In genomic region chr19:30112961-30113688, GRCm38 (mm10) we compare ENCODE assay signal across 27 mouse cellular contexts.
DNase-seq lines count a peak whose midpoint lies in the region; ATAC-seq and TF ChIP-seq lines count a peak whose summit lies in the region.
"Had no signal": no experiment of that assay in that cellular context is flagged by ENCODE, and none has a peak within 500 bp of the region (broad histone marks: within the 10 kb centered on the region; RNA-seq: fewer than 3 reads in every experiment).

No protein-coding gene starts in this region.

- H3K4me3 ChIP-seq in megakaryocyte, embryonic 14.5 days (replicated peaks) = peak overlapping the region; percentile 53
- H3K4me3 ChIP-seq in forebrain, embryonic 12.5 days (replicated peaks) = no peak overlapping the region
- no peak overlapping the region for H3K4me3 ChIP-seq in olfactory bulb, adult 2 months (ENCODE audit: insufficient read depth, low read depth, low read length)
- H3K4me3 ChIP-seq in heart, embryonic 12.5 days = no peak overlapping the region
- H3K4me3 ChIP-seq: gastrocnemius, adult 2 months; heart, embryonic 13.5 days; hindbrain, embryonic 12.5 days; left cerebral cortex, adult 2 months; limb, embryonic 15.5 days; midbrain, embryonic 15.5 days; neural tube, embryonic 12.5 days had no signal

- no peak for TF ChIP-seq CTCF in olfactory bulb, adult 2 months (IDR thresholded peaks at IDR 0.05; ENCODE audit: insufficient read depth, low read depth, low read length)

- peaks cover 9% of the 10 kb centered on the region for H3K27me3 ChIP-seq in megakaryocyte, embryonic 14.5 days (replicated peaks)
- H3K27me3 ChIP-seq in forebrain, embryonic 12.5 days = no peaks in the 10 kb centered on the region
- no peaks in the 10 kb centered on the region for H3K27me3 ChIP-seq in heart, embryonic 12.5 days (replicated peaks)
- H3K27me3 ChIP-seq: heart, embryonic 13.5 days; hindbrain, embryonic 12.5 days; limb, embryonic 15.5 days; midbrain, embryonic 15.5 days; neural tube, embryonic 12.5 days had no signal

- no peak overlapping the region for H3K4me2 ChIP-seq in forebrain, embryonic 12.5 days
- no peak overlapping the region for H3K4me2 ChIP-seq in heart, embryonic 12.5 days
- H3K4me2 ChIP-seq: heart, embryonic 13.5 days; hindbrain, embryonic 12.5 days; limb, embryonic 15.5 days; lung, embryonic 14.5 days; midbrain, embryonic 15.5 days; neural tube, embryonic 12.5 days had no signal

- no peak for TF ChIP-seq POLR2A in olfactory bulb, adult 2 months (IDR thresholded peaks at IDR 0.05; ENCODE audit: insufficient read depth, low read depth, low read length)

- peak; percentile 5 for DNase-seq in CD4-positive, CD25-positive, alpha-beta regulatory T cell, adult 2 months (ENCODE audit: low read depth, low spot score)
- DNase-seq in cerebellum, postnatal 36 days = no peak
- DNase-seq: adrenal gland, postnatal 14 days; cerebellum, adult 11 months; cerebellum, adult 9-11 months; gastrocnemius, adult 2 months; kidney, adult 18-20 months; kidney, postnatal 4 days; lung, embryonic 14.5 days; lung, postnatal 36 days; retina, postnatal 1 day; thymus, adult 18-20 months; thymus, postnatal 4 days had no signal

- no peak for ATAC-seq in CD4-positive, CD25-positive, alpha-beta regulatory T cell, adult 4 months
- ATAC-seq in megakaryocyte, adult 5-6 weeks (ENCODE audit: poor library complexity, severe bottlenecking) = no peak
- no peak; the same call in 1 of the 2 replicates for ATAC-seq in forebrain, embryonic 12.5 days (ENCODE audit: low FRiP score)
- ATAC-seq in heart, embryonic 12.5 days (ENCODE audit: insufficient number of reproducible peaks, low FRiP score) = no peak
- ATAC-seq: inflammation-experienced regulatory T-cells, adult 6 months; midbrain, embryonic 15.5 days had no signal

- peak overlapping the region; percentile 10; the same call in 1 of the 2 replicates for H3K27ac ChIP-seq in forebrain, embryonic 12.5 days
- H3K27ac ChIP-seq in olfactory bulb, adult 2 months (ENCODE audit: insufficient read depth, low read depth, low read length) = peak overlapping the region; percentile 56; the same call in 1 of the 2 replicates
- H3K27ac ChIP-seq in heart, embryonic 12.5 days (ENCODE audit: poor library complexity, severe bottlenecking) = no peak overlapping the region
- H3K27ac ChIP-seq: gastrocnemius, adult 2 months; heart, embryonic 13.5 days; hindbrain, embryonic 12.5 days; left cerebral cortex, adult 2 months; limb, embryonic 15.5 days; liver, embryonic 14.5 days; midbrain, embryonic 15.5 days; neural tube, embryonic 12.5 days had no signal

- peaks cover 17% of the 10 kb centered on the region for H3K4me1 ChIP-seq in megakaryocyte, embryonic 14.5 days
- peaks cover 60% of the 10 kb centered on the region for H3K4me1 ChIP-seq in forebrain, embryonic 12.5 days
- peaks cover 29% of the 10 kb centered on the region for H3K4me1 ChIP-seq in olfactory bulb, adult 2 months (ENCODE audit: control insufficient read depth, insufficient read depth, low read length)
- H3K4me1 ChIP-seq in heart, embryonic 12.5 days (replicated peaks) = peaks cover 13% of the 10 kb centered on the region

- peaks cover 7% of the 10 kb centered on the region; the same call in 1 of the 2 replicates for H3K9me3 ChIP-seq in megakaryocyte, embryonic 14.5 days
- H3K9me3 ChIP-seq in forebrain, embryonic 12.5 days = no peaks in the 10 kb centered on the region
- no peaks in the 10 kb centered on the region for H3K9me3 ChIP-seq in heart, embryonic 12.5 days (replicated peaks)
- H3K9me3 ChIP-seq: heart, embryonic 13.5 days; hindbrain, embryonic 12.5 days; limb, embryonic 15.5 days; midbrain, embryonic 15.5 days; neural tube, embryonic 12.5 days had no signal

- WGBS in forebrain, embryonic 12.5 days = 51% methylated on average over 16 of the region's 16 CpGs
- 60% methylated on average over 16 of the region's 16 CpGs for WGBS in olfactory bulb, adult 2 months
- WGBS in heart, embryonic 12.5 days = 86% methylated on average over 16 of the region's 16 CpGs

- no peak overlapping the region for H3K9ac ChIP-seq in forebrain, embryonic 12.5 days
- no peak overlapping the region for H3K9ac ChIP-seq in heart, embryonic 12.5 days
- H3K9ac ChIP-seq: heart, embryonic 13.5 days; hindbrain, embryonic 12.5 days; limb, embryonic 15.5 days; liver, embryonic 14.5 days; lung, embryonic 14.5 days; midbrain, embryonic 15.5 days; neural tube, embryonic 12.5 days had no signal

- no peaks in the 10 kb centered on the region for H3K36me3 ChIP-seq in megakaryocyte, embryonic 14.5 days (replicated peaks; ENCODE audit: low read length)
- peaks cover 17% of the 10 kb centered on the region; the same call in 1 of the 2 replicates for H3K36me3 ChIP-seq in forebrain, embryonic 12.5 days (replicated peaks)
- no peaks in the 10 kb centered on the region for H3K36me3 ChIP-seq in heart, embryonic 12.5 days
- H3K36me3 ChIP-seq: heart, embryonic 13.5 days; hindbrain, embryonic 12.5 days; limb, embryonic 15.5 days; midbrain, embryonic 15.5 days; neural tube, embryonic 12.5 days had no signal
